Mouse (Mus musculus): ENCODE data around the gene Alx1. TPM values are rescaled to one million over a fixed set of nuclear protein-coding genes. Genes with fewer than 3 reads are reported as not detected.

Alx1 gene
- total RNA-seq, 1 experiment from 2014 or later = not detected

Other genes starting within 250 kb of the Alx1 start
- gene Lrriq1, start 206.1 kb upstream of the Alx1 start, total RNA-seq (2017) = not detected in 2 replicates